Mouse (Mus musculus): Measurements from ENCODE around the gene Omt2a. TPM values are rescaled to one million over a fixed set of nuclear protein-coding genes. Genes with fewer than 3 reads are reported as not detected.
"Not testable (repeated sequence)": the region's sequence is repeated elsewhere in the genome, so short reads cannot be mapped to it uniquely, and the experiment has no call there.

Gene Omt2a
- polyA plus RNA-seq, 1 experiment from 2014 or later = not detected

DNA sequence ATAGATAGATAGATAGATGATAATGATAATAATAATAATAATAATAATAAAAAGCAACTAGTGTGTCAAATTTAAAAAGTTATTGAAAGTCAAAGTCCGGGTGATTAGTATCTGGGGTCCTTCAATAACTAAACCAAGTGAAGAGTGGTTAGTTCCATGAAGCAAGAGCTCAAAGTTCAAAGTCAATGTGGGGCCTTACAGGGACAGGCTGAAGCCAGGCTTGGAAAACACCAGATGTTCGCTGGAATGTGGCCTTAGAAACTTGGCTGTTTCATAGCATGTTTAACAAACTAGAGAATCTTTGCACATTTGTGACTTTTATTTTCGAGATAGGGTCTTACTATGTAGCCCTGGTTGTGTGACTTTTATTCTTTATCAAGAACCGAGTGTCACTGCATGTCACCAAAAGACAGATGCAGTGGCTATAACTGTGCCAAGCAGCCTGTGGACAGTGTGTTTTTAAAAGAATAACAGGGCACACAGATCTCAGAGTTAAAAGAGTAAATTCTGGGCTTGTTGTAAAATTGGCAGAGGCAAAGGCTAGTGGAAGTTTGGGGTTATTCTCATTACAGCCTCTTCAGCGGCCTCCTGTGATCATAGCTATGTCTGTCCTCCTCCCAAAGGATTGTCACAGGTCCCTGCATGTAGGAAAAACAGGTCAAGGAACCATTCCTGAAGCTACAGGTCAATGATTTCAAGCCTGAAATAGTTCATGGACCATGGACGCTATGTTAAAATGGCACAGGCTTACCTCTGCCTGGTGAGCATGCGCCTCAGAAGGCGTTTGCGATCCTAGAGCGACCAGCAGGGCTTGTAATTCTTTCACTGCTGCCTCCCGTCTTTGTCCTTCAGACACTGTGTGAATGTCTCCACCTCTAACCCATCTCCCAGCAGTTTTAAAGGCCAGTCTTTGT is 40.3 kb upstream of the Omt2a start:
- no peak for ATAC-seq (ENCODE audit: low FRiP score, low TSS enrichment)
- H3K27me3 ChIP-seq (ENCODE audit: control insufficient read depth, insufficient read depth, low read length) = no peaks in the 10 kb centered on the region
- DNase-seq (ENCODE audit: low spot score) = no peak

DNA sequence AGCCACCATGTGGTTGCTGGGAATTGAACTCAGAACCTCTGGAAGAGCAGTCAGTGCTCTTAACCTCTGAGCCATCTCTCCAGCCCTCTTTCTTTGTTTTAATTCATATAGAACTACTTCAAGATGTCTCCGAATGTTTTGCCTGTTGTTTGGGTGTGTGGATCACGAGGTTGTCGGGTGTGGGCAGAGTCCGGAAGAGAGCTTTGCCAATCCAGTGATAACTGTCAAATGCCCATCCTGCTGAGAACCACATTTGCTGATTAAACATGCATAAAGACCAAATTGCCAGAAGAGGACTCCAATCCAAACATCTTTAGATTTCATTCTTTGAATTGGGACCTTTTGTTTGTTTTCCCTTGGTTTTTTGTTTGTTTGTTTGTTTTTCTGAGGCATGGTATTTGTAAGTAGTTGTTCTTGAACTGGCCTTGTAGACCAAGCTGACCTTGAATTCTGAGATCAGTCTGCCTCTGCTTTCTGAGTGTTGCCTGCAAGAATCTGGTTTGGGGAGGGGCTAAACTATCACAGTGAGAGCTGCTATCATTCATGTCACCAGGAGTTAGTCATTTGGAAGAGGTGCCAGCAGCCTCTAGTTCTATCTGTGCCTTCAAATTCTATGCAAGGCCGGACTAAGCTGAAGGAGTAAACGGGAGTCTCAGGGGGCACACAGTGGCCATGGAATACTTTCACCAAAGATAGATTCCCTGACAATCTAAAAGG is 37.1 kb upstream of the Omt2a start:
- H3K4me2 ChIP-seq (replicated peaks; ENCODE audit: low read depth) = no peak overlapping the region
- no peak for TF ChIP-seq CTCF (IDR thresholded peaks at IDR 0.05; ENCODE audit: low read depth)
- no peaks in the 10 kb centered on the region for H3K27me3 ChIP-seq (ENCODE audit: control insufficient read depth, insufficient read depth, low read length)
- no peak overlapping the region for H3K4me3 ChIP-seq (ENCODE audit: low read depth, low read length)
- DNase-seq (ENCODE audit: low spot score) = no peak
- no peaks in the 10 kb centered on the region for H3K9me3 ChIP-seq (ENCODE audit: control insufficient read depth, low read length)
- ATAC-seq (ENCODE audit: low FRiP score, low TSS enrichment) = no peak
- H3K27ac ChIP-seq (replicated peaks) = no peak overlapping the region
- 76% methylated on average over 6 of the region's 6 CpGs for whole genome bisulfite sequencing
- no peaks in the 10 kb centered on the region for H3K4me1 ChIP-seq (replicated peaks; ENCODE audit: control insufficient read depth, insufficient read depth)
- no peak overlapping the region for H3K9ac ChIP-seq (ENCODE audit: low read length)
- H3K36me3 ChIP-seq (ENCODE audit: control insufficient read depth, insufficient read depth, low read length) = no peaks in the 10 kb centered on the region

More for the DNA sequence above, 40.3 kb upstream of the Omt2a start:
- Histone ChIP-seq H3K4me2 (replicated peaks; ENCODE audit: low read depth) (no peak overlapping the region), H3K27ac (replicated peaks) (no peak overlapping the region), H3K4me1 (replicated peaks; ENCODE audit: control insufficient read depth, insufficient read depth) (no peaks in the 10 kb centered on the region), H3K36me3 (ENCODE audit: control insufficient read depth, insufficient read depth, low read length) (no peaks in the 10 kb centered on the region), H3K9ac (ENCODE audit: low read length) (no peak overlapping the region), H3K4me3 (ENCODE audit: low read depth, low read length) (no peak overlapping the region), H3K9me3 (ENCODE audit: control insufficient read depth, low read length) (no peaks in the 10 kb centered on the region)
- TF ChIP-seq EP300 (optimal IDR thresholded peaks at IDR 0.05) (no peak), CTCF (IDR thresholded peaks at IDR 0.05; ENCODE audit: low read depth) (no peak)
- 74% methylated on average over 11 of the region's 11 CpGs for WGBS

DNA sequence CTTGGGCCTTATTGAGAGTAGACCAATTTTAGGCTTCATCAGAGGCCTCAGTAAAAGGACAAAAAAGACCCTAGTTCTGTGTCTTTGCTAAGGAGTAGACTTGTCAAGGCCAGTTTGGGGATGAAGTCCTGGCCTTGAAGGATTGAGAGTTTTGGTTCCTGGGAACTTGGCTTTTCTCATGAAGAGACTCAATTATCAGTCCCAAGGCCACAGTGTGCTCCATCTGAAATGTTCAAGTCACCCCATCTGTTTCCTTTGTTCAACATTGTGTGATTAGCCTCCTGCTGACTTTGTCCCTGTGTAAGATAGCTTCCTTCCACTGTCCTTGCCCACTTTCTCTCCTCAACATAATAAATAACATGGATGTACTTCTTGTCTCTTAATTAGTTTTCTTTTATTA is 35.4 kb upstream of the Omt2a start:
- not testable (repeated sequence) for ATAC-seq (ENCODE audit: low FRiP score, low TSS enrichment); H3K27ac ChIP-seq (replicated peaks)

DNA sequence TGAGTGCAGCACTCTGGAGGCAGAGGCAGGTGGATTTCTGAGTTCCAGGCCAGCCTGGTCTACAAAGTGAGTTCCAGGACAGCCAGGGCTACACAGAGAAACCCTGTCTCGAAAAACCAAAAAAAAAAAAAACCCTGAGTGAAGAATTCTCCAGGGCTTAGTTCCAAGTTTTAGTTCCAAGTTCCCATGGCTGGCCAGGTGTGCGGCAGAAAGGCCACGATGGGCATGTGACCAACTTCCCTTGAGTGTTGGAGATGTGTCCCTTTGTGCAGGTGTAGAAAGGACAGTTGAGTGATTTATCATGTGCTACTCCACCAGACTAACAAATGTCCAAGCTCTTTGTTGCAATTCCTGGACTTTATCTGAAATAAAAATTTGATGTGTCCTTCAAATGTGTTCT is 34.5 kb upstream of the Omt2a start:
- H3K4me1 ChIP-seq (replicated peaks; ENCODE audit: control insufficient read depth, insufficient read depth); DNase-seq (ENCODE audit: low spot score); H3K27ac ChIP-seq (replicated peaks): not testable (repeated sequence)

More for the DNA sequence above, 35.4 kb upstream of the Omt2a start:
- not testable (repeated sequence) for H3K36me3 ChIP-seq (ENCODE audit: control insufficient read depth, insufficient read depth, low read length); H3K9ac ChIP-seq (ENCODE audit: low read length); DNase-seq (ENCODE audit: low spot score); H3K9me3 ChIP-seq (ENCODE audit: control insufficient read depth, low read length); H3K27me3 ChIP-seq (ENCODE audit: control insufficient read depth, insufficient read depth, low read length); H3K4me2 ChIP-seq (replicated peaks; ENCODE audit: low read depth); H3K4me1 ChIP-seq (replicated peaks; ENCODE audit: control insufficient read depth, insufficient read depth); H3K4me3 ChIP-seq (ENCODE audit: low read depth, low read length)

DNA sequence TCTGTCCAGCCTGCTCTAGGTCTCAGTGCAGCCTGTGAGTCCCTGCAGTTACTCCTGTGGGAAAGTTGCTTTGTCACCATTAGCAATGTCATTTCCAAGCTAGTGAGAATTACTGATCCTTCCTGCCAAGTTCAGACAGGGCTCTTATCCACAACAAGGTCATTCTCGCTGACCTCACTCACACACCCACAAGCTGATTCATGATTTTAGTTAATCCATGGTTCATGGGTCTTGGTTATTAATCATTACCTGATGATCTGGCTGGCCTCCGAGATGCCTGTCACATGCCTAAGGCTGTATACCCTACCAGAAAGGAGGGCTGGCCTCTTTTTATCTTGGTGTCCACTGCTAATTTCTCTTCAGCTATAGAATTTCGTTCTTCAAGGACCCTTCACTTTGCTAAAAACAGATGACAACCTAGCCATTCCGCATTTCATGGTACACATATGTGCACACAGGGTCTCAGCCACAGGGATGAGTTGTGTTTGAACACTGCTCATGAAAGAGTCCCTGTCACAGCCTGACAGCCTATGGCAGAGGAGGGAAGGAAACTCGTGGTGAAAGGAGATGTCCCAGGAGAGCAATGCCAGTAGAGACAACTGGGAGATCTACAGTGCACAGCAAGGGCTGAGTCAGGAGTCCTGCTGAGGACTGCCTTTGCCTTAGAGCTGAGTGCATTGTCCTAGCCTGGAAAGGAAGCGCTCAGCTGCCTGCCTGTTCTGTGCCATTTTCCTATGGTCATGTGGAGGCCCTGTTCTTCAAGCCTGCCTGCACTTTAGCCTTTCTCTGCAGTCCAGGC is 33.8 kb upstream of the Omt2a start:
- not testable (repeated sequence) for H3K9ac ChIP-seq (ENCODE audit: low read length); H3K9me3 ChIP-seq (ENCODE audit: control insufficient read depth, low read length); H3K4me3 ChIP-seq (ENCODE audit: low read depth, low read length); H3K4me2 ChIP-seq (replicated peaks; ENCODE audit: low read depth); H3K27me3 ChIP-seq (ENCODE audit: control insufficient read depth, insufficient read depth, low read length); H3K36me3 ChIP-seq (ENCODE audit: control insufficient read depth, insufficient read depth, low read length); H3K4me1 ChIP-seq (replicated peaks; ENCODE audit: control insufficient read depth, insufficient read depth)
- DNase-seq (ENCODE audit: low spot score) (peak; percentile 48), ATAC-seq (ENCODE audit: low FRiP score, low TSS enrichment) (peak; percentile 75)
- peak overlapping the region; percentile 49 for H3K27ac ChIP-seq (replicated peaks)
- 52% methylated on average over 6 of the region's 6 CpGs for WGBS

More for the DNA sequence above, 34.5 kb upstream of the Omt2a start:
- H3K4me3 ChIP-seq (ENCODE audit: low read depth, low read length); H3K4me2 ChIP-seq (replicated peaks; ENCODE audit: low read depth); ATAC-seq (ENCODE audit: low FRiP score, low TSS enrichment); H3K36me3 ChIP-seq (ENCODE audit: control insufficient read depth, insufficient read depth, low read length); H3K27me3 ChIP-seq (ENCODE audit: control insufficient read depth, insufficient read depth, low read length); H3K9me3 ChIP-seq (ENCODE audit: control insufficient read depth, low read length); H3K9ac ChIP-seq (ENCODE audit: low read length): not testable (repeated sequence)
- WGBS = 68% methylated on average over 3 of the region's 3 CpGs
